Mouse (Mus musculus) kidney, embryonic 15.5 days (tissue): ENCODE measurements around the gene Lrrc10. TPM values are rescaled to one million over a fixed set of nuclear protein-coding genes. Genes with fewer than 3 reads are reported as not detected.

Source experiments
- ATAC-seq: fragments of 200-750 bp; cut with Nextera tagmentation; replicated peaks from 2 replicates; pipeline ENCODE4 v1.8.0; 2017; ENCODE audit warnings: moderate TSS enrichment; ENCODE audit not compliant: low FRiP score
- H3K27ac ChIP-seq: fragments of 300-500 bp; sonication (generic); 2 replicates; pipeline ENCODE4 v1.5.1; 2015; ENCODE audit warnings: mild to moderate bottlenecking, inconsistent platforms
- H3K27me3 ChIP-seq: fragments of 300-500 bp; sonication (generic); 2 replicates; pipeline ENCODE4 v1.6.1; 2015; ENCODE audit warnings: inconsistent platforms
- H3K36me3 ChIP-seq: fragments of 300-500 bp; sonication (generic); 2 replicates; pipeline ENCODE4 v1.6.1; 2015; ENCODE audit warnings: inconsistent platforms
- H3K4me1 ChIP-seq: fragments of 300-500 bp; sonication (generic); 2 replicates; pipeline ENCODE4 v1.6.1; 2015; ENCODE audit warnings: inconsistent platforms
- H3K4me2 ChIP-seq: fragments of 300-500 bp; sonication (generic); 2 replicates; pipeline ENCODE4 v1.6.1; 2015; ENCODE audit warnings: moderate library complexity, mild to moderate bottlenecking, inconsistent platforms
- H3K4me3 ChIP-seq: fragments of 300-500 bp; sonication (generic); replicated peaks from 2 replicates; pipeline ENCODE4 v1.5.1; 2015; ENCODE audit warnings: mild to moderate bottlenecking, inconsistent platforms
- H3K9ac ChIP-seq: fragments of 300-500 bp; sonication (generic); 2 replicates; pipeline ENCODE4 v1.6.1; 2015; ENCODE audit warnings: mild to moderate bottlenecking, inconsistent platforms
- H3K9me3 ChIP-seq: fragments of 300-500 bp; sonication (generic); replicated peaks from 2 replicates; pipeline ENCODE4 v1.6.1; 2016; ENCODE audit warnings: inconsistent platforms
- WGBS: fragments of 180-500 bp; shearing (Covaris S2); methylation state at CpG from one replicate; pipeline ENCODE4 v1.1.7; 2015; ENCODE audit warnings: mixed read lengths; 5-methylcytosine and 5-hydroxymethylcytosine counted together
- polyA plus RNA-seq: library from polyadenylated mRNA; unstranded; fragments of >200 nt; fragmentation: Nextera tagmentation; extraction: Ambion mirVana; gene quantifications from 2 replicates; pipeline ENCODE4 v1.2.1, GENCODE M21; 2015

The Lrrc10 gene
- not detected in 2 replicates for polyA plus RNA-seq

GRCm38 (mm10) chr10:117045175-117046056 lies at the start of gene Lrrc10:
TSS of gene Lrrc10 (plus strand) at chr10:117045341.
- H3K4me2 ChIP-seq = peak within 1 kb of the TSS; percentile 46
- ATAC-seq = no peak; the same call in 1 of the 2 replicates
- H3K27me3 ChIP-seq = peaks cover 12% of the 10 kb centered on the region; the same call in 1 of the 2 replicates
- H3K9ac ChIP-seq = no peak within 1 kb of the TSS
- H3K9me3 ChIP-seq = no peaks in the 10 kb centered on the region
- no peak within 1 kb of the TSS for H3K27ac ChIP-seq
- WGBS = 39% methylated on average over 40 of the region's 40 CpGs
- peaks cover 27% of the 10 kb centered on the region for H3K4me1 ChIP-seq
- peaks cover 16% of the 10 kb centered on the region for H3K36me3 ChIP-seq
- H3K4me3 ChIP-seq = peak within 1 kb of the TSS; percentile 15

GRCm38 (mm10) chr10:116995584-116996235 lies 49.4 kb upstream of the Lrrc10 start:
- no peak overlapping the region for H3K4me3 ChIP-seq
- H3K36me3 ChIP-seq = no peaks in the 10 kb centered on the region
- 0 out of 2 replicates have a peak overlapping the region, but pooled peaks have one; percentile 14 for H3K27ac ChIP-seq
- no peak overlapping the region for H3K9ac ChIP-seq
- ATAC-seq = no peak
- H3K4me1 ChIP-seq = peaks cover 11% of the 10 kb centered on the region
- H3K27me3 ChIP-seq = no peaks in the 10 kb centered on the region
- no peaks in the 10 kb centered on the region for H3K9me3 ChIP-seq
- no peak overlapping the region for H3K4me2 ChIP-seq
- WGBS = 73% methylated on average over 6 of the region's 6 CpGs

- no peak overlapping the region for H3K4me3 ChIP-seq
- ATAC-seq = peak; percentile 74; the same call in 1 of the 2 replicates
- H3K4me2 ChIP-seq = no peak overlapping the region
- no peaks in the 10 kb centered on the region for H3K9me3 ChIP-seq
- H3K36me3 ChIP-seq = no peaks in the 10 kb centered on the region
- H3K4me1 ChIP-seq = peaks cover 11% of the 10 kb centered on the region
- no peaks in the 10 kb centered on the region for H3K27me3 ChIP-seq
- no peak overlapping the region for H3K9ac ChIP-seq
- no peak overlapping the region for H3K27ac ChIP-seq
- WGBS = 58% methylated on average over 6 of the region's 6 CpGs
Measured at GRCm38 (mm10) chr10:116996236-116996600, 48.9 kb upstream of the Lrrc10 start.

- no peak for ATAC-seq
- H3K9ac ChIP-seq = no peak overlapping the region
- H3K4me1 ChIP-seq = peaks cover 11% of the 10 kb centered on the region
- no peaks in the 10 kb centered on the region for H3K27me3 ChIP-seq
- no peak overlapping the region for H3K4me3 ChIP-seq
- no peak overlapping the region for H3K4me2 ChIP-seq
- no peaks in the 10 kb centered on the region for H3K36me3 ChIP-seq
- 78% methylated on average over 17 of the region's 17 CpGs for WGBS
- H3K27ac ChIP-seq = no peak overlapping the region
- H3K9me3 ChIP-seq = no peaks in the 10 kb centered on the region
Measured at GRCm38 (mm10) chr10:116998716-116999455, 46.3 kb upstream of the Lrrc10 start.

- no peak for ATAC-seq
- H3K27me3 ChIP-seq = no peaks in the 10 kb centered on the region; the same call in 1 of the 2 replicates
- no peak overlapping the region for H3K9ac ChIP-seq
- peaks cover 19% of the 10 kb centered on the region for H3K4me1 ChIP-seq
- no peak overlapping the region for H3K4me3 ChIP-seq
- WGBS = 74% methylated on average over 12 of the region's 12 CpGs
- no peaks in the 10 kb centered on the region for H3K9me3 ChIP-seq
- no peak overlapping the region for H3K4me2 ChIP-seq
- H3K36me3 ChIP-seq = no peaks in the 10 kb centered on the region
- no peak overlapping the region for H3K27ac ChIP-seq
Measured at GRCm38 (mm10) chr10:117000975-117001374, 44.2 kb upstream of the Lrrc10 start.

- H3K4me2 ChIP-seq = no peak overlapping the region
- H3K9ac ChIP-seq = no peak overlapping the region
- H3K4me3 ChIP-seq = no peak overlapping the region
- 79% methylated on average over 5 of the region's 5 CpGs for WGBS
- H3K36me3 ChIP-seq = no peaks in the 10 kb centered on the region
- peaks cover 23% of the 10 kb centered on the region for H3K4me1 ChIP-seq
- ATAC-seq = no peak
- no peaks in the 10 kb centered on the region; the same call in 1 of the 2 replicates for H3K27me3 ChIP-seq
- H3K9me3 ChIP-seq = no peaks in the 10 kb centered on the region
- H3K27ac ChIP-seq = no peak overlapping the region
Measured at GRCm38 (mm10) chr10:117004695-117005094, 40.4 kb upstream of the Lrrc10 start.

- no peak overlapping the region for H3K9ac ChIP-seq
- H3K27me3 ChIP-seq = no peaks in the 10 kb centered on the region; the same call in 1 of the 2 replicates
- no peaks in the 10 kb centered on the region for H3K9me3 ChIP-seq
- WGBS = 36% methylated on average over 12 of the region's 12 CpGs
- peak overlapping the region; percentile 15; the same call in 1 of the 2 replicates for H3K27ac ChIP-seq
- peak; percentile 64; the same call in 1 of the 2 replicates for ATAC-seq
- H3K4me1 ChIP-seq = peaks cover 24% of the 10 kb centered on the region
- no peak overlapping the region for H3K4me2 ChIP-seq
- no peaks in the 10 kb centered on the region for H3K36me3 ChIP-seq
- no peak overlapping the region for H3K4me3 ChIP-seq
Measured at GRCm38 (mm10) chr10:117005707-117006464, 39.3 kb upstream of the Lrrc10 start.

GRCm38 (mm10) chr10:117009691-117010090 lies 35.5 kb upstream of the Lrrc10 start:
- Histone ChIP-seq H3K4me1 (peaks cover 25% of the 10 kb centered on the region), H3K4me2 (no peak overlapping the region), H3K27me3 (peaks cover 5% of the 10 kb centered on the region; the same call in 1 of the 2 replicates), H3K9me3 (no peaks in the 10 kb centered on the region), H3K9ac (no peak overlapping the region), H3K36me3 (no peaks in the 10 kb centered on the region), H3K27ac (no peak overlapping the region), H3K4me3 (no peak overlapping the region)
- 80% methylated on average over 6 of the region's 6 CpGs for WGBS
- ATAC-seq = no peak

GRCm38 (mm10) chr10:117011047-117011446 lies 34.1 kb upstream of the Lrrc10 start:
- ATAC-seq = peak; percentile 80
- H3K4me1 ChIP-seq = peaks cover 17% of the 10 kb centered on the region
- H3K9me3 ChIP-seq = no peaks in the 10 kb centered on the region
- H3K36me3 ChIP-seq = no peaks in the 10 kb centered on the region
- H3K4me3 ChIP-seq = no peak overlapping the region
- H3K4me2 ChIP-seq = no peak overlapping the region
- H3K27me3 ChIP-seq = peaks cover 9% of the 10 kb centered on the region; the same call in 1 of the 2 replicates
- WGBS = 38% methylated on average over 8 of the region's 8 CpGs
- peak overlapping the region; percentile 34 for H3K27ac ChIP-seq
- H3K9ac ChIP-seq = no peak overlapping the region

- peak; percentile 73 for ATAC-seq
- H3K9me3 ChIP-seq = no peaks in the 10 kb centered on the region
- 8% methylated on average over 12 of the region's 12 CpGs for WGBS
- peak overlapping the region; percentile 5; the same call in 1 of the 2 replicates for H3K27ac ChIP-seq
- H3K36me3 ChIP-seq = no peaks in the 10 kb centered on the region
- peaks cover 13% of the 10 kb centered on the region for H3K4me1 ChIP-seq
- H3K27me3 ChIP-seq = peaks cover 19% of the 10 kb centered on the region; the same call in 1 of the 2 replicates
- no peak overlapping the region for H3K9ac ChIP-seq
- H3K4me2 ChIP-seq = 0 out of 2 replicates have a peak overlapping the region, but pooled peaks have one; percentile 2
- no peak overlapping the region for H3K4me3 ChIP-seq
Measured at GRCm38 (mm10) chr10:117013689-117014390, 31.3 kb upstream of the Lrrc10 start.
